Mouse (Mus musculus) megakaryocyte, embryonic 14.5 days (primary cell): ENCODE data around the gene Ss18l2.

Experiments
- FLI1 ChIP-seq: IDR thresholded peaks from 2 replicates; pipeline ENCODE4 v1.6.1; 2012; ENCODE audit warnings: low read length, inconsistent platforms, mixed read lengths
- GATA1 ChIP-seq: IDR thresholded peaks from 3 replicates; pipeline ENCODE4 v1.6.1; 2012; ENCODE audit warnings: mixed read lengths, low read length, inconsistent platforms, borderline replicate concordance

- TF ChIP-seq GATA1 (no peak), FLI1 (no peak)
These were observed at the start of gene Ss18l2 for GRCm38 (mm10) chr9:121709898-121710583.
